Mouse (Mus musculus) hindbrain, embryonic 11.5 days (tissue): ENCODE results near the gene Lrrc37a. TPM values are rescaled to one million over a fixed set of nuclear protein-coding genes. Genes with fewer than 3 reads are reported as not detected.
"Not testable (repeated sequence)": the region's sequence is repeated elsewhere in the genome, so short reads cannot be mapped to it uniquely, and the experiment has no call there.

Experiments used
- ATAC-seq: fragments of 200-750 bp; cut with Nextera tagmentation; 2 replicates; pipeline ENCODE4 v1.8.0; 2017; ENCODE audit warnings: mild to moderate bottlenecking, moderate TSS enrichment, moderate library complexity; ENCODE audit not compliant: low FRiP score
- DNase-seq: peaks from one replicate; pipeline ENCODE4 v3.0.0-alpha.2; 2015; ENCODE audit warnings: low spot score
- H3K27ac ChIP-seq: fragments of 300-500 bp; sonication (generic); 2 replicates; pipeline ENCODE4 v1.5.1; 2014; ENCODE audit warnings: mild to moderate bottlenecking, low read depth, low read length
- H3K27me3 ChIP-seq: fragments of 300-500 bp; sonication (generic); 2 replicates; pipeline ENCODE4 v1.6.1; 2014; ENCODE audit warnings: mild to moderate bottlenecking, low read length, moderate library complexity, mixed read lengths; ENCODE audit not compliant: control insufficient read depth, insufficient read depth
- H3K36me3 ChIP-seq: fragments of 300-500 bp; sonication (generic); 2 replicates; pipeline ENCODE4 v1.6.1; 2014; ENCODE audit warnings: mild to moderate bottlenecking, low read length, moderate library complexity, mixed read lengths; ENCODE audit not compliant: control insufficient read depth, insufficient read depth
- H3K4me1 ChIP-seq: fragments of 300-500 bp; sonication (generic); replicated peaks from 2 replicates; pipeline ENCODE4 v1.6.1; 2014; ENCODE audit warnings: low read length, mixed read lengths; ENCODE audit not compliant: control insufficient read depth, insufficient read depth
- H3K4me2 ChIP-seq: fragments of 300-500 bp; sonication (generic); replicated peaks from 2 replicates; pipeline ENCODE4 v1.6.1; 2014; ENCODE audit warnings: mild to moderate bottlenecking, low read depth, low read length
- H3K4me3 ChIP-seq: fragments of 300-500 bp; sonication (generic); 2 replicates; pipeline ENCODE4 v1.5.1; 2014; ENCODE audit warnings: low read depth, low read length
- H3K9ac ChIP-seq: fragments of 300-500 bp; sonication (generic); 2 replicates; pipeline ENCODE4 v1.6.1; 2014; ENCODE audit warnings: low read depth, low read length
- H3K9me3 ChIP-seq: fragments of 300-500 bp; sonication (generic); 2 replicates; pipeline ENCODE4 v1.6.1; 2016; ENCODE audit warnings: low read length; ENCODE audit not compliant: control insufficient read depth
- WGBS: fragments of 180-500 bp; shearing (Covaris S2); extraction: QIAGEN DNeasy Blood & Tissue Kit; methylation state at CpG from one replicate; pipeline ENCODE4 v1.1.7; 2014; 5-methylcytosine and 5-hydroxymethylcytosine counted together
- polyA plus RNA-seq: library from polyadenylated mRNA; unstranded; fragments of >200 nt; fragmentation: Nextera tagmentation; extraction: Ambion mirVana; gene quantifications from 2 replicates; pipeline ENCODE4 v1.2.1, GENCODE M21; 2014

Gene Lrrc37a
- polyA plus RNA-seq, 1 experiment from 2014 or later = not detected

DNA sequence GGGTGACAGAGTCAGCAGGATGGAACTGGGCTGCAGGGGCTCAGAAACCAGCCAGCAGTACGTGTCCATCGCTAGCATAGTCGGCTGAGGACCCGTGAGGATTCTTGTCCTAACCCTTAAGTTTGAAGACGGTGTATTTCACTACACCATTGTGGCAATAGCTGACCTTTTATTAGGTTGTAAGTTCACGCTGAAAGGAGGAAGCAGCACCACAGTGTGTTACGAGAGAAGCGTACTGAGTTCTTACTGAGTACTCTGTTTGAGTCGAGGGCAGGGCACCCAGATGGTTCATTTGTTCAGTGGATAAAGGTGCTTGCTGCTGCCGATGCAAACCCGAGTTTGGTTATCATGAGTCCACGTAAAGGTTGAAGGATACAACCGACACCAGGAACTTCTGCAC, 84.7 kb downstream of the Lrrc37a start:
- no peak overlapping the region for H3K9ac ChIP-seq
- WGBS = 90% methylated on average over 13 of the region's 13 CpGs
- no peak for DNase-seq
- ATAC-seq = no peak
- H3K4me2 ChIP-seq = no peak overlapping the region
- no peaks in the 10 kb centered on the region for H3K9me3 ChIP-seq
- no peaks in the 10 kb centered on the region for H3K36me3 ChIP-seq
- H3K4me1 ChIP-seq = no peaks in the 10 kb centered on the region
- H3K27me3 ChIP-seq = no peaks in the 10 kb centered on the region
- no peak overlapping the region for H3K27ac ChIP-seq
- no peak overlapping the region for H3K4me3 ChIP-seq

DNA sequence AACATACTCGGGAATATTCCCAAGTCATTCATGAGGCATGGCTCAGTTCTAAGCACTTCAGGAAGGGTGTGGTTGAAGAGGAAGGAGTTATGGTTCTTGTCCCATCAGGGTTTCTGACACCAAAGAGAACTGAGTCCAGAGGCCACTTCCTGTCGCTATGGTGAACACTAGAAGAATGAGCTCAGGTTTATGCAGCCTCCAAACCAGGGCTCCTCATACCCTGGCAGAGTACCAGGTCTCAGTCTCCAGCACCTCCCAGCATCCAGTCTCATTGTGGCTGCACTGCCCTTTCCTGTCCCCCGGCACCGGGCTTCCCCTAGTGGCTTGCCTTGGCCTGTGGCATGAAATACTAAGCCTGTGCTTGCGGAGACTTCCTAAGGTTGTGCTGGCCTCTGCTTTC, 85.2 kb downstream of the Lrrc37a start:
- Histone ChIP-seq H3K9me3 (no peaks in the 10 kb centered on the region), H3K4me3 (no peak overlapping the region), H3K27me3 (no peaks in the 10 kb centered on the region), H3K27ac (no peak overlapping the region), H3K36me3 (no peaks in the 10 kb centered on the region), H3K4me1 (no peaks in the 10 kb centered on the region), H3K9ac (no peak overlapping the region), H3K4me2 (no peak overlapping the region)
- ATAC-seq (no peak), DNase-seq (no peak)
- WGBS = 83% methylated on average over 5 of the region's 5 CpGs

DNA sequence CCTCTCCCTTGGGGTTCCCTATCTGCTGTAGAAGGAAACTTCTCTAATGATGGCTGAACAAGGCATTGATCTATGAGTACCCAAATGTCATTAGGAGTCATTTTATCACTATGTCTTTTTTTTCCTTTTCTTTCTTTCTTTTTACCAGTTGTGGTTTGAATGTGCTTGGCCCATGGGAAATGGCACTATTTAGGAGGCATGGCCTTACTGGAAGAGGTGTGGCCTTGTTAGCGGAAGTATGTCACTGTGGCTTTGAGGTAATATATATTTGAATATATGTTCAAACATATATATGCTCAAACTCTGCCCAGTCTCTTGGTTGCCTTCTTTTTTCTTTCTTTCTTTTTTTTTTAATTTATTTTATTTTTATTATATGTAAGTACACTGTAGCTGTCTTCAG, 90.9 kb downstream of the Lrrc37a start:
- H3K4me3 ChIP-seq = no peak overlapping the region; the same call in 1 of the 2 replicates
- no peaks in the 10 kb centered on the region for H3K27me3 ChIP-seq
- H3K36me3 ChIP-seq = no peaks in the 10 kb centered on the region
- WGBS = 81% methylated on average over 1 of the region's 1 CpGs
- ATAC-seq (no peak), DNase-seq (no peak)
- no peaks in the 10 kb centered on the region for H3K4me1 ChIP-seq
- H3K4me2 ChIP-seq = 0 out of 2 replicates have a peak overlapping the region, but pooled peaks have one; percentile 71
- no peaks in the 10 kb centered on the region for H3K9me3 ChIP-seq
- no peak overlapping the region for H3K27ac ChIP-seq
- no peak overlapping the region for H3K9ac ChIP-seq

DNA sequence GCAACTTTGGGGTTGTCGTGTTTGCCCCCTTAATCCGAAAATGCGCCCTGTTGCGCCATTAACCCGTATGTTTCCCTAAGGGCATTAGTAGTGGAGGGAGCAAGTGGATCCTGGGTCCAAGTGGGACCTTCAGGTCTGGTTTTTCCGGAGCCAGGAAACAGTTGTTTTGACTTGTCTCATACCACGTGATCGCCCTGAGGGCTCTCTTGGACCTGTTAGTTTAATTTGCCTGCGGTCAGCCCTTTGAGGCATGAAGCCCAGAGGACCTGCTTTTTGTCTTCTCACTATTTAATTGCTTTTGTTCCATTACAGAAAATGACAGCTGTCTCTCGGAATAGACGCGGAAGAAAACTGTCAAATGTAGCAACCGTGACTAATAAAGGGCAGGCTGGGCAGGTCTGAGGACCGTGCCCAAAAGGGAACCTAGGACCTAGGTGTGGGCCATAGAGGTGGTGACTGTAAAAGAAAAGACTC, 91.4 kb downstream of the Lrrc37a start:
- Histone ChIP-seq H3K4me2 (peak overlapping the region; percentile 71), H3K9me3 (no peaks in the 10 kb centered on the region), H3K9ac (peak overlapping the region; percentile 59; the same call in 1 of the 2 replicates), H3K4me1 (no peaks in the 10 kb centered on the region), H3K4me3 (peak overlapping the region; percentile 78), H3K27ac (no peak overlapping the region), H3K36me3 (no peaks in the 10 kb centered on the region), H3K27me3 (no peaks in the 10 kb centered on the region)
- no peak for DNase-seq
- peak; percentile 56 for ATAC-seq
- 3% methylated on average over 14 of the region's 14 CpGs for WGBS

DNA sequence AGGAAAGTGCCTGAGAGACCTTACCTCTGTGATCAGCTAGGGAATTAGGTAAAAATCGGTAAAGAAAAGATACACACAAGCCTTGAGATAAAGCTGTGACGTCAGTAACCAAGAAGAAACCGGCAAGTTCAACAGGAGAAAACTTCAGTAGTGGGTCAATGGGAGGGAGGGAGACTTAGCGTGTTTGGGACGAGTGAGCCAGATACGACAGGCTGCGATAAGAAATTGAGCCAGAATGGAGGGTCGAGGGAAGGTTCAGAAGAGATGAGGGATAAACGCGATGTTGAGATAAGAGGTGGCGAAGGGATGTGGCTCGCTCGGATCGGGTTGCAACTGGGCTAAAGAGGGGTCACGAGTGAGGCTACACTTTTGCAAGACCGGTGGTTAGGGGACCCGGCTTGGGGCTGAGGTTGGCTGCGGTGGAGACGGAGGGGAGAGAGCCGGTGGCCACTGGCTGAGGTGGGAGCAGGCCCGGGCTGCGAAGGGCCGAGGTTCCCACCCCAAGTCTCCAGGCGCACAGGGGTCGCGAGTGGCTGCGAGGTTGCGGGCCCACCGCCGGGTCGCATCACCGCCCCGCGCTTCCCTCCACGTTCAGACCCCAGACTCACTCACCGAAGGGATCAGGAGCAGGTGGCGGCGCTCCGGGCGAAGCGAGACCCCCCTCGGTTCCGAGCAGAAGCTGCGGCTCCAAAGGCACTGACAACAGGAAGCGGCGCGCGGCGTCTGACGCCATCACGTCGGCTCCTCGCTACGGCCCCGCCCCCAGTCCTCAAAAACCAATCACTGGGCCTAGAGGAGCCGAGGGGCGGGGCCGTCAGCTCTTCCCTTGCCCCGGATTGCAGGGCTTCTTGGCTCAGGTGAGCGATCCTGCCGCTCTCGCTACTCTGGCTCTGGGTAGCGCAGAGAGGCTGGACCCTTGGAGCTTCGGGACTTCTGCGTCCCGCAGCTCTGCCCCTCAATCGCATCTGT, 92.1 kb downstream of the Lrrc37a start, which contains the start of gene Plekhm1:
Gene Plekhm1, minus strand, starts transcription at position 707 of the 969 bp plus-strand sequence.
- Histone ChIP-seq H3K9ac (peak within 1 kb of the TSS; percentile 67), H3K27ac (0 out of 2 replicates have a peak within 1 kb of the TSS, but pooled peaks have one; percentile 8), H3K36me3 (no peaks in the 10 kb centered on the region), H3K9me3 (no peaks in the 10 kb centered on the region), H3K4me2 (peak within 1 kb of the TSS; percentile 71), H3K4me3 (peak within 1 kb of the TSS; percentile 78), H3K27me3 (no peaks in the 10 kb centered on the region), H3K4me1 (no peaks in the 10 kb centered on the region)
- ATAC-seq = peak; percentile 96
- WGBS = under 1% methylated on average over 65 of the region's 67 CpGs
- DNase-seq = peak; percentile 98

DNA sequence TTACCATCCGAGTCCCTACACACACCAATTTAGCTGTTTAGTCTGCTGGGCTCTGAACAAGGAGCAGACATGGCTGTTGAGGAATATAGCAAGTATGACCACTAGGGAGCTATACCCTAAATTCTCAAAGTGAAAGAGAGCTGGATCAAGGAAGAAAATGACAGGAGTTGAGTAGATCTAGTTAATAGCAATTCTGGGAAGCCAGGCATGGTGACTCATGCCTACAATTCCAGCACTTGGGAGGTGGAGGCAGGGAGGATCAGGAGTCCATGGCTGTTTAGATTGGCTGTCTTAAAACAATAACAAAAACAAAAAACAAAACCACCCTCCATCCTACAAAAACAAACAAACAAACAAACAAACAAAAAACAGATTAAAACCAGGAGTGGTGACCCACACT, 93.1 kb downstream of the Lrrc37a start:
- DNase-seq (no peak), ATAC-seq (no peak)
- Histone ChIP-seq H3K27ac (no peak overlapping the region), H3K36me3 (no peaks in the 10 kb centered on the region), H3K9ac (no peak overlapping the region), H3K4me3 (no peak overlapping the region), H3K4me1 (no peaks in the 10 kb centered on the region), H3K9me3 (no peaks in the 10 kb centered on the region), H3K27me3 (no peaks in the 10 kb centered on the region), H3K4me2 (0 out of 2 replicates have a peak overlapping the region, but pooled peaks have one; percentile 61)
- 76% methylated on average over 1 of the region's 1 CpGs for WGBS

DNA sequence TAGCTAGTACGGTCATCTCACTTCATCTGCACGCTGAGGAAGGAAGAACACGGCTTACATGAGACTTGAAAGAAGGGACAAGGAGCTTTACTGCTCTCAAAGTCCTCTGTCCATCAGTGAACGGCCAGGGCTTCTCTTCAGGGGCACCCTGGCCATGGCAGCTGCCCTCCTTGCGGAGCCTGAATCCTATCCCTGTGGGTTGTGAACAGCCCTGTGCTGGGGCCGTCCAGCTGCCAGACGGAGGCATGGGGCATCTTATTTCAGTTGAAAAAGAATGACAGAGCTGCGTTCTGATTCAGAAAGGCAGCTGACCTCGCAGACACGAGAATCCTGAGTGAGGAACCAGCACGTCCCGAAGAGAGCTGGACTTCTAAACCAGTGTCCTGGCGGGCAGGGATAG, 95.5 kb downstream of the Lrrc37a start:
- DNase-seq (no peak), ATAC-seq (no peak)
- Histone ChIP-seq H3K4me3 (no peak overlapping the region), H3K4me2 (no peak overlapping the region), H3K9me3 (no peaks in the 10 kb centered on the region), H3K27ac (no peak overlapping the region), H3K36me3 (no peaks in the 10 kb centered on the region), H3K9ac (no peak overlapping the region), H3K27me3 (no peaks in the 10 kb centered on the region), H3K4me1 (no peaks in the 10 kb centered on the region)
- 92% methylated on average over 13 of the region's 13 CpGs for WGBS

DNA sequence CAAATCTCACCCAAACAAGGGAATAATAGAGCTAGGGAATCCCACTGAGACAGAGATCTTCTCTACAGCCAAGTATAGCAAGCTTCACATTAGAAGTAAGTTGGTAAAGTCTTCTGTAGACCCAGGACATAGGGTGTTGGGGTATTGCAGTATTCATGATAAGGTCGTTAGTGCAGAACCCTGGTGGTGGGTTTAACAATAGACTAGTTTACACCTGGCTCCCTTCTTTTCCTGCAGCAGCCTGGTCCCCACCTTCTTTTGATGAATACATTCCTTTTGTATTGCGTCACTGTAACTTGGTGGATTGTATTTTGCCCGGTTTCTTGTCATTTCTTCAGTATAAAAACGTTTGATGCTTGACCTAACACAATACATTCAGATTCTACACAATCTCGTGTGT, 97.3 kb downstream of the Lrrc37a start:
- H3K9ac ChIP-seq, H3K4me2 ChIP-seq, H3K27ac ChIP-seq, H3K4me1 ChIP-seq, H3K9me3 ChIP-seq, H3K36me3 ChIP-seq, ATAC-seq, H3K4me3 ChIP-seq, DNase-seq, H3K27me3 ChIP-seq: not testable (repeated sequence)
- WGBS = 67% methylated on average over 5 of the region's 5 CpGs
